Mouse (Mus musculus) urinary bladder, postnatal 25 days (tissue): ENCODE measurements around the gene Zfp825.
"Not testable (repeated sequence)": the region's sequence is repeated elsewhere in the genome, so short reads cannot be mapped to it uniquely, and the experiment has no call there.

Experiments used
- DNase-seq: peaks from one replicate; pipeline ENCODE4 v3.0.0; 2022; ENCODE audit warnings: low spot score

The Zfp825 gene

GRCm38 (mm10) chr13:74493911-74494679 is at the start of gene Zfp825:
Gene Zfp825 (minus strand): TSS chr13:74493992.
- peak; percentile 50 for DNase-seq

GRCm38 (mm10) chr13:74535418-74535817 is 41.6 kb upstream of the Zfp825 start:
- DNase-seq: not testable (repeated sequence)

GRCm38 (mm10) chr13:74534864-74535263 is 41.1 kb upstream of the Zfp825 start:
- DNase-seq: peak; percentile 24

- no peak for DNase-seq
Observed at GRCm38 (mm10) chr13:74534096-74534495, 40.3 kb upstream of the Zfp825 start.

- DNase-seq: not testable (repeated sequence)
Observed at GRCm38 (mm10) chr13:74531251-74531650, 37.5 kb upstream of the Zfp825 start.

DNA sequence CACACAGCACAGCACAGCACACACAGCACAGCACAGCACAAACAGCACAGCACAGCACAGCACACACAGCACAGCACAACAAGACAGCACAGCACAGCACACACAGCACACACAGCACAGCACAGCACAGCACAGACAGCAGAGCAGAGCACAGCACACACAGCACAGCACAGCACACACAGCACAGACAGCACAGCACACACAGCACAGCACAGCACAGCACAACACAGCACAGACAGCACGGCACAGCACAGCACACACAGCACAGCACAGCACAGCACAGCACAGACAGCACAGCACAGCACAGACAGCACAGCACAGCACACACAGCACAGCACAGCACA is 35.6 kb upstream of the Zfp825 start:
- DNase-seq: not testable (repeated sequence)

- DNase-seq: not testable (repeated sequence)
Observed at GRCm38 (mm10) chr13:74528519-74529371, 35.0 kb upstream of the Zfp825 start.

GRCm38 (mm10) chr13:74522481-74523237 is 28.9 kb upstream of the Zfp825 start:
- DNase-seq: peak; percentile 55

- not testable (repeated sequence) for DNase-seq
Observed at GRCm38 (mm10) chr13:74522141-74522480, 28.3 kb upstream of the Zfp825 start.

- DNase-seq: not testable (repeated sequence)
Observed at GRCm38 (mm10) chr13:74507981-74508380, 14.2 kb upstream of the Zfp825 start.

DNA sequence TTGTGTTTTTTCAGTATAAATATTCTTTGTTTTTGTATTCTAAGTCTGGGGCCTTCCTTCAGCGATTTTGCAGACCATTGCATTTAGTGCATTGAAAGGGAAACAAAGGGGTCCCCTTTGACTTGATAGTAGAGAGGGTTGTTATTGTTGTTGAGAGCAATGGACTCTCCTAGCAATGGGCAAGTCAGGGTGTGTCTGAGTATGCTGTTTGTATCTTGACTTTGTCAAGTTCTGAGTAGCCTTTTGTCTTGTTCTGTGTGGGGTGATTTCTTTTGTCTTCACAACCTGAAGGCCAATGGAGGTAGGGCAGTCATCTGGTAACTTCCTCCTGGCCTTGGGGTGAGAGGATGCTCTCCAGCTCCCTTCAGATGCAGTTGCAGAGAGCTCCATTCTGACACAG is 9.1 kb upstream of the Zfp825 start:
- DNase-seq: not testable (repeated sequence)

DNA sequence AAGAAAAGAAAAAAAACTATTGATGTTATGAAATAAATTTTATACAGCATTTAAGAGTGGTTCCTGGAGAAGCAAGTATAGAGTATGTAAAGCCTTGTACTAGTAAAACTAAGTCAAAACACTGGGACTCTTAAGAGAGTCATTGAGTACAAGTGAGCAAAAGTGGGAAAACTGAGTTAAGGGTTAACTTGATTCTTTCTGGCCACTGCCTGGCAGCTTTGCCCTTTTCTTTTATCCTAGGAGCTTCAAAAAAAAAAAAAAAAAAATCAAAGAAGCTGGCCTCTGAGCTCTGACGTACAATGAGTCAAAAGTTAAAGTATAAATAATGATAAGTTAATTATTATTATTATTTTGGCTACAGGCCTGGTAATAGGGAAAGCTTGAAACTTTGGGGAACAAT is 5.9 kb upstream of the Zfp825 start:
- not testable (repeated sequence) for DNase-seq

GRCm38 (mm10) chr13:74484326-74484725 is 9.5 kb downstream of the Zfp825 start:
- DNase-seq: not testable (repeated sequence)

DNA sequence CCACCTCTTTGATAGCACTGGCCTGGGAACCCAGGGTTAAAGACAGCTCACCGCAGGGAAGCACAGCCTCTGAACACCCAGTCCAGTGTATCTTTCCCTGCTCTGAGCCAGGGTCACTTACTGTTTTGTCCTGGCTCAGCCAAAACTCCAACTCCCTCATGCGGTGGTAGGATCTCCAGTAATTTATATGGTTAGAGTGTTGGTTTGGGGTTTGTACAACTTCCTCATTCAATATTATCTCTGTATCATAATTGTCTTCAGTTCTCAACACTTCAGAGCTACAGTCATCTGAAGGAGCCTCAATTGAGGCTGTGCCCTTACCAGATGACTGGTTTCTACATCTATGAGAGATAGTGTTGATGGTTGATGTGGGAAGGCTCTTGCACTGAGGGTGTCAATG is 22.3 kb downstream of the Zfp825 start:
- DNase-seq: not testable (repeated sequence)

DNA sequence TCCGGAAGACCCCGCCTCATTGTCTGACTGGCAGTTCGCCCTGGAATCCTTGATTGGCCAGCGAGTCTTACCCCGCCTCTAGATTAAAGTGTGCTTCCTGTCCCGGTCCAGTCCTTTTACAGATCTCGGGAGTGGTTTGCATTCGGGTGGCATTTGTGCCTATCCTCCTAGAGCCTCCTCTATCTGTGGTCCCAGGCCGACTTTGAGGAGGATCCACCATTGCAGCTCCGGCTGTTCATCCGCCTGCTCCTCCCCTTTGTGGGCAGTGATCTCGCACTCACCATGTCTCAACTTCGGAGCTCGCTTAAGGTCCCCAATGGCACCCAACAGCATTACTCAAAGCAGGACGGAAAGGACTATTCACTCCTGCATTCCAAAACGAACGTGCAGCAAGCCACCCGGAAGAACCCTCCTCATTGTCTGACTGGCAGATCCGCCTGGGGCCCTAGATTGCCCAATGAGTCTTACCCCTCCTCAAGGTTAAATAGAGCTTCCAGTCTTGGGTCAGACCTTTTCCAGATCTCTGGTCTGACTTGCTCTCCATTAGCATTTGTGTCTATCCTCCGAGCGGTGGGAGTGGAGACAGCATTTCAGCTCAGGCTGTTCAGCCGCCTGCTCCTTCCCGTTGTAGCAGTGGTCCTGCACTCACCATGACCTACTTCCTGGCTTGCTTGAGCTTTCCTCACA is 30.9 kb downstream of the Zfp825 start:
- peak; percentile 60 for DNase-seq

DNA sequence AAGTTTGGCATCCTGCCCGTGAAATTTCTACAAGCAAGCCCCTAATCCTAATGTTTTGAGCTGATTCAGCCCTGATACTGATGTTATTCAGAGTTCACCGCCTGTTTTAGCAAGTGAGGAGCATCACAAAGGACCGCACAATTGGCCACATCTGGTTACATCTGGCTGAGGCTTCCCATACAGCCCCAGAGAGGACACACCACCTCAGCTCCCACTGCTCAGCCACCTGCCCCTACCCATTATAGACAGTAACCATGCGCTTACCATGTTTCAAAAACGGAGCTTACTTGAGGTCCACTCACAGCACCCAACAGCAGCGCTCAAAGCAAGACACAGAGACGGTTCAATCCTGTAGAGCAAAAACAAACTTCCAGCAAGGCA is 31.5 kb downstream of the Zfp825 start:
- DNase-seq: not testable (repeated sequence)

DNA sequence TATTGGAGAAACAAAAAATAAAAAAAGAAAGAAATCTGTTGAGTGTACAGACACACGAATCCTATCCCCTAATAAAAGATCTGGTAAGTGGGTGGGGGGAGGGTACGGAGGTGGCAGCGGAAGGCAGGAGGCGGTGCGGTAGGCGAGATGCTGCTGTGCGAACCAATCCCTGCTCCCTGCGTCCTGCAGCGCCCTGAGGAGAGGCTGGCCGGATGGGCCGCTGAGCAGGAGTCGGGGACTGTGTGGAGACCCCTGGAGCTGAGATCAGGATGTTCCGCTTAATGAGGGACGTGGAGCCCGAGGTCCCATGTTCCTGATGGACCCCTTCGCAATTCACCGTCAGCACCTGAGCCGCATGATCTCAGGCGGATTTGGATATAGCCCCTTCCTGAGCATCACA is 53.9 kb downstream of the Zfp825 start:
- no peak for DNase-seq
